Mouse (Mus musculus) heart, embryonic 14.5 days (tissue): ENCODE data around the gene Tank. TPM values are rescaled to one million over a fixed set of nuclear protein-coding genes. Genes with fewer than 3 reads are reported as not detected.

Experiments used
- ATAC-seq: fragments of 200-750 bp; cut with Nextera tagmentation; 2 replicates; pipeline ENCODE4 v1.8.0; 2017; ENCODE audit warnings: low read depth, moderate TSS enrichment; ENCODE audit not compliant: insufficient number of reproducible peaks, insufficient read depth, low FRiP score
- H3K27ac ChIP-seq, 2 experiments: fragments of 200-500 bp in 1 of 2; fragments of 300-500 bp in 1 of 2; sonication (generic) in 1 of 2; replicated peaks in 1 of 2; 2 replicates each; pipeline ENCODE4 v1.5.1; 2012 to 2014; ENCODE audit warnings: low read depth in 2 of 2, low read length in 2 of 2, control low read depth in 1 of 2, mild to moderate bottlenecking in 1 of 2, mixed read lengths in 1 of 2; ENCODE audit not compliant: control insufficient read depth in 1 of 2, insufficient read depth in 1 of 2
- H3K27me3 ChIP-seq: fragments of 300-500 bp; sonication (generic); 2 replicates; pipeline ENCODE4 v1.6.1; 2014; ENCODE audit warnings: mild to moderate bottlenecking, low read length, control low read depth; ENCODE audit not compliant: control insufficient read depth, insufficient read depth
- H3K36me3 ChIP-seq: fragments of 300-500 bp; sonication (generic); 2 replicates; pipeline ENCODE4 v1.6.1; 2014; ENCODE audit warnings: mild to moderate bottlenecking, control low read depth, low read length, mixed read lengths; ENCODE audit not compliant: control insufficient read depth, insufficient read depth
- H3K4me1 ChIP-seq, 2 experiments: fragments of 200-500 bp in 1 of 2; fragments of 300-500 bp in 1 of 2; sonication (generic) in 1 of 2; 2 replicates each; pipeline ENCODE4 v1.6.1; 2012 to 2014; ENCODE audit warnings: low read length in 2 of 2, control low read depth in 1 of 2, mixed read lengths in 1 of 2; ENCODE audit not compliant: control insufficient read depth in 2 of 2, insufficient read depth in 2 of 2
- H3K4me2 ChIP-seq: fragments of 300-500 bp; sonication (generic); 2 replicates; pipeline ENCODE4 v1.6.1; 2014; ENCODE audit warnings: mild to moderate bottlenecking, low read length
- H3K4me3 ChIP-seq, 2 experiments: fragments of 200-500 bp in 1 of 2; fragments of 300-500 bp in 1 of 2; sonication (generic) in 1 of 2; 2 replicates each; pipeline ENCODE4 v1.5.1; 2012 to 2014; ENCODE audit warnings: low read length in 2 of 2, mild to moderate bottlenecking in 2 of 2, control low read depth in 1 of 2, low read depth in 1 of 2, moderate library complexity in 1 of 2; ENCODE audit not compliant: control insufficient read depth in 1 of 2, insufficient read depth in 1 of 2
- H3K9ac ChIP-seq: fragments of 300-500 bp; sonication (generic); 2 replicates; pipeline ENCODE4 v1.6.1; 2014; ENCODE audit warnings: mild to moderate bottlenecking, low read length
- H3K9me3 ChIP-seq: fragments of 300-500 bp; sonication (generic); 2 replicates; pipeline ENCODE4 v1.6.1; 2016; ENCODE audit warnings: low read length, control low read depth; ENCODE audit not compliant: control insufficient read depth
- WGBS: fragments of 180-500 bp; shearing (Covaris S2); extraction: QIAGEN DNeasy Blood & Tissue Kit; methylation state at CpG from one replicate; pipeline ENCODE4 v1.1.7; 2014; 5-methylcytosine and 5-hydroxymethylcytosine counted together
- polyA plus RNA-seq: library from polyadenylated mRNA; unstranded; fragments of >200 nt; fragmentation: Nextera tagmentation; extraction: Ambion mirVana; gene quantifications from 2 replicates; pipeline ENCODE4 v1.2.1, GENCODE M21; 2014

Gene Tank
- 26.1 and 26.3 TPM in 2 replicates for polyA plus RNA-seq

- Histone ChIP-seq H3K9ac (no peak within 1 kb of the TSS), H3K27me3 (no peaks in the 10 kb centered on the region), H3K27ac (no peak within 1 kb of the TSS), H3K36me3 (no peaks in the 10 kb centered on the region), H3K4me1 (no peaks in the 10 kb centered on the region), H3K9me3 (no peaks in the 10 kb centered on the region), H3K4me2 (peak within 1 kb of the TSS; percentile 18; the same call in 1 of the 2 replicates), H3K4me3 (no peak within 1 kb of the TSS)
- no peak for ATAC-seq
- WGBS: 84% methylated on average over 10 of the region's 10 CpGs
Observed at GRCm38 (mm10) chr2:61578433-61578832, at the start of gene Tank. TSS of gene Tank (plus strand) at chr2:61578585.

GRCm38 (mm10) chr2:61532326-61532725, 46.1 kb upstream of the Tank start:
- ATAC-seq: no peak
- Histone ChIP-seq H3K4me3 (no peak overlapping the region), H3K4me2 (no peak overlapping the region), H3K36me3 (no peaks in the 10 kb centered on the region), H3K27me3 (no peaks in the 10 kb centered on the region), H3K27ac (no peak overlapping the region), H3K4me1 (no peaks in the 10 kb centered on the region), H3K9me3 (no peaks in the 10 kb centered on the region), H3K9ac (no peak overlapping the region)
- 84% methylated on average over 3 of the region's 3 CpGs for WGBS

GRCm38 (mm10) chr2:61533131-61533530, 45.3 kb upstream of the Tank start:
- H3K4me2 ChIP-seq: no peak overlapping the region
- H3K27ac ChIP-seq: no peak overlapping the region
- H3K27me3 ChIP-seq: no peaks in the 10 kb centered on the region
- H3K9ac ChIP-seq: no peak overlapping the region
- no peaks in the 10 kb centered on the region for H3K9me3 ChIP-seq
- WGBS: 59% methylated on average over 2 of the region's 2 CpGs
- H3K36me3 ChIP-seq: no peaks in the 10 kb centered on the region
- no peak for ATAC-seq
- H3K4me1 ChIP-seq: no peaks in the 10 kb centered on the region
- no peak overlapping the region for H3K4me3 ChIP-seq

- Histone ChIP-seq H3K36me3 (no peaks in the 10 kb centered on the region), H3K9me3 (no peaks in the 10 kb centered on the region), H3K9ac (no peak overlapping the region), H3K4me2 (no peak overlapping the region), H3K27ac (no peak overlapping the region), H3K4me1 (no peaks in the 10 kb centered on the region), H3K27me3 (no peaks in the 10 kb centered on the region), H3K4me3 (no peak overlapping the region)
- ATAC-seq: no peak
- WGBS: 71% methylated on average over 2 of the region's 2 CpGs
Observed at GRCm38 (mm10) chr2:61536901-61537300, 41.5 kb upstream of the Tank start.

GRCm38 (mm10) chr2:61539378-61539777, 39.0 kb upstream of the Tank start:
- H3K9ac ChIP-seq: no peak overlapping the region
- no peak overlapping the region for H3K27ac ChIP-seq
- H3K27me3 ChIP-seq: no peaks in the 10 kb centered on the region
- H3K36me3 ChIP-seq: no peaks in the 10 kb centered on the region
- 28% methylated on average over 2 of the region's 2 CpGs for WGBS
- H3K9me3 ChIP-seq: no peaks in the 10 kb centered on the region
- H3K4me1 ChIP-seq: no peaks in the 10 kb centered on the region
- ATAC-seq: no peak
- no peak overlapping the region for H3K4me2 ChIP-seq
- no peak overlapping the region for H3K4me3 ChIP-seq

- Histone ChIP-seq H3K4me3 (no peak overlapping the region), H3K4me2 (no peak overlapping the region), H3K36me3 (no peaks in the 10 kb centered on the region), H3K27me3 (no peaks in the 10 kb centered on the region), H3K9ac (no peak overlapping the region), H3K27ac (no peak overlapping the region), H3K4me1 (no peaks in the 10 kb centered on the region), H3K9me3 (no peaks in the 10 kb centered on the region)
- ATAC-seq: no peak
- WGBS: 79% methylated on average over 2 of the region's 2 CpGs
Observed at GRCm38 (mm10) chr2:61542426-61542825, 36.0 kb upstream of the Tank start.

GRCm38 (mm10) chr2:61545666-61546065, 32.7 kb upstream of the Tank start:
- no peak for ATAC-seq
- H3K36me3 ChIP-seq: no peaks in the 10 kb centered on the region

GRCm38 (mm10) chr2:61548021-61548420, 30.4 kb upstream of the Tank start:
- Histone ChIP-seq H3K4me3 (no peak overlapping the region), H3K9ac (no peak overlapping the region), H3K4me1 (no peaks in the 10 kb centered on the region; a peak in 1 of 4 replicates), H3K9me3 (no peaks in the 10 kb centered on the region), H3K4me2 (no peak overlapping the region), H3K27me3 (no peaks in the 10 kb centered on the region), H3K27ac (no peak overlapping the region), H3K36me3 (no peaks in the 10 kb centered on the region)
- ATAC-seq: no peak
- 55% methylated on average over 2 of the region's 2 CpGs for WGBS

More at GRCm38 (mm10) chr2:61545666-61546065, 32.7 kb upstream of the Tank start:
- WGBS: 77% methylated on average over 3 of the region's 3 CpGs
- no peaks in the 10 kb centered on the region for H3K27me3 ChIP-seq
- H3K4me1 ChIP-seq: no peaks in the 10 kb centered on the region; a peak in 1 of 4 replicates
- no peaks in the 10 kb centered on the region for H3K9me3 ChIP-seq
- no peak overlapping the region for H3K4me3 ChIP-seq
- no peak overlapping the region for H3K4me2 ChIP-seq
- H3K27ac ChIP-seq: no peak overlapping the region
- H3K9ac ChIP-seq: no peak overlapping the region
